Mouse (Mus musculus) hindbrain, embryonic 12.5 days (tissue): Measurements from ENCODE around the gene Cdc6. TPM values are rescaled to one million over a fixed set of nuclear protein-coding genes. Genes with fewer than 3 reads are reported as not detected.

ENCODE experiments used
- ATAC-seq: fragments of 200-750 bp; cut with Nextera tagmentation; 2 replicates; pipeline ENCODE4 v1.8.0; 2017; ENCODE audit warnings: moderate TSS enrichment; ENCODE audit not compliant: low FRiP score
- H3K27ac ChIP-seq: fragments of 300-500 bp; sonication (generic); 2 replicates; pipeline ENCODE4 v1.5.1; 2016; ENCODE audit warnings: mild to moderate bottlenecking
- H3K27me3 ChIP-seq: fragments of 300-500 bp; sonication (generic); 2 replicates; pipeline ENCODE4 v1.6.1; 2016; ENCODE audit warnings: mild to moderate bottlenecking
- H3K36me3 ChIP-seq: fragments of 300-500 bp; sonication (generic); 2 replicates; pipeline ENCODE4 v1.6.1; 2016; ENCODE audit warnings: mild to moderate bottlenecking
- H3K4me1 ChIP-seq: fragments of 300-500 bp; sonication (generic); 2 replicates; pipeline ENCODE4 v1.6.1; 2016
- H3K4me2 ChIP-seq: fragments of 300-500 bp; sonication (generic); replicated peaks from 2 replicates; pipeline ENCODE4 v1.6.1; 2016; ENCODE audit warnings: mild to moderate bottlenecking
- H3K4me3 ChIP-seq: fragments of 300-500 bp; sonication (generic); 2 replicates; pipeline ENCODE4 v1.5.1; 2016; ENCODE audit warnings: mild to moderate bottlenecking
- H3K9ac ChIP-seq: fragments of 300-500 bp; sonication (generic); 2 replicates; pipeline ENCODE4 v1.6.1; 2016; ENCODE audit warnings: mild to moderate bottlenecking, moderate library complexity
- H3K9me3 ChIP-seq: fragments of 300-500 bp; sonication (generic); replicated peaks from 2 replicates; pipeline ENCODE4 v1.6.1; 2016; ENCODE audit warnings: mild to moderate bottlenecking
- WGBS: fragments of 180-500 bp; shearing (Covaris S2); methylation state at CpG from one replicate; pipeline ENCODE4 v1.1.7; 2016; 5-methylcytosine and 5-hydroxymethylcytosine counted together
- polyA plus RNA-seq: library from polyadenylated mRNA; unstranded; fragments of >200 nt; fragmentation: Nextera tagmentation; extraction: Ambion mirVana; gene quantifications from 2 replicates; pipeline ENCODE4 v1.2.1, GENCODE M21; 2016

Cdc6 gene
- polyA plus RNA-seq, 1 experiment from 2014 or later = 20.2 TPM

- Histone ChIP-seq H3K27ac (peak overlapping the region; percentile 68), H3K4me2 (peak overlapping the region; percentile 87), H3K9ac (peak overlapping the region; percentile 49), H3K4me3 (peak overlapping the region; percentile 60), H3K4me1 (peaks cover 78% of the 10 kb centered on the region), H3K9me3 (no peaks in the 10 kb centered on the region), H3K27me3 (peaks cover 9% of the 10 kb centered on the region; the same call in 1 of the 2 replicates), H3K36me3 (no peaks in the 10 kb centered on the region)
- WGBS = 1% methylated on average over 29 of the region's 29 CpGs
- no peak for ATAC-seq
Observed at GRCm38 (mm10) chr11:98936170-98936569, 28.6 kb downstream of the Cdc6 start.

- ATAC-seq = peak; percentile 36
- Histone ChIP-seq H3K4me2 (peak overlapping the region; percentile 87), H3K4me3 (peak overlapping the region; percentile 60), H3K9me3 (no peaks in the 10 kb centered on the region), H3K9ac (peak overlapping the region; percentile 49), H3K4me1 (peaks cover 78% of the 10 kb centered on the region), H3K27me3 (peaks cover 9% of the 10 kb centered on the region; the same call in 1 of the 2 replicates), H3K36me3 (no peaks in the 10 kb centered on the region), H3K27ac (peak overlapping the region; percentile 68)
- 2% methylated on average over 17 of the region's 23 CpGs for WGBS
Observed at GRCm38 (mm10) chr11:98936606-98937409, 29.2 kb downstream of the Cdc6 start.

GRCm38 (mm10) chr11:98937410-98937913, 29.9 kb downstream of the Cdc6 start:
- Histone ChIP-seq H3K27ac (peak overlapping the region; percentile 79), H3K4me1 (peaks cover 78% of the 10 kb centered on the region), H3K9ac (peak overlapping the region; percentile 75), H3K4me2 (peak overlapping the region; percentile 87), H3K36me3 (no peaks in the 10 kb centered on the region), H3K9me3 (no peaks in the 10 kb centered on the region), H3K4me3 (peak overlapping the region; percentile 60), H3K27me3 (peaks cover 9% of the 10 kb centered on the region; the same call in 1 of the 2 replicates)
- peak; percentile 83 for ATAC-seq
- WGBS = 0% methylated on average over 37 of the region's 38 CpGs

GRCm38 (mm10) chr11:98937914-98938694, 30.5 kb downstream of the Cdc6 start:
- Histone ChIP-seq H3K36me3 (no peaks in the 10 kb centered on the region), H3K4me3 (peak overlapping the region; percentile 60), H3K9ac (peak overlapping the region; percentile 75), H3K4me1 (peaks cover 78% of the 10 kb centered on the region), H3K27ac (peak overlapping the region; percentile 79), H3K27me3 (peaks cover 9% of the 10 kb centered on the region; the same call in 1 of the 2 replicates), H3K9me3 (no peaks in the 10 kb centered on the region), H3K4me2 (peak overlapping the region; percentile 87)
- 1% methylated on average over 39 of the region's 39 CpGs for WGBS
- peak; percentile 4; the same call in 1 of the 2 replicates for ATAC-seq

GRCm38 (mm10) chr11:98938701-98939083, 31.1 kb downstream of the Cdc6 start:
- no peak for ATAC-seq
- H3K9me3 ChIP-seq = no peaks in the 10 kb centered on the region
- peak overlapping the region; percentile 79; the same call in 1 of the 2 replicates for H3K27ac ChIP-seq
- H3K4me3 ChIP-seq = peak overlapping the region; percentile 60
- peak overlapping the region; percentile 75 for H3K9ac ChIP-seq
- H3K27me3 ChIP-seq = peaks cover 9% of the 10 kb centered on the region; the same call in 1 of the 2 replicates
- 45% methylated on average over 7 of the region's 7 CpGs for WGBS
- no peaks in the 10 kb centered on the region for H3K36me3 ChIP-seq
- peaks cover 80% of the 10 kb centered on the region for H3K4me1 ChIP-seq
- peak overlapping the region; percentile 87 for H3K4me2 ChIP-seq

GRCm38 (mm10) chr11:98939084-98939952, 31.7 kb downstream of the Cdc6 start:
- Histone ChIP-seq H3K4me1 (peaks cover 86% of the 10 kb centered on the region), H3K4me3 (peak overlapping the region; percentile 60), H3K9ac (peak overlapping the region; percentile 75), H3K36me3 (no peaks in the 10 kb centered on the region), H3K9me3 (no peaks in the 10 kb centered on the region), H3K27me3 (peaks cover 9% of the 10 kb centered on the region; the same call in 1 of the 2 replicates), H3K4me2 (peak overlapping the region; percentile 87), H3K27ac (0 out of 2 replicates have a peak overlapping the region, but pooled peaks have one; percentile 90)
- WGBS = 43% methylated on average over 15 of the region's 15 CpGs
- no peak for ATAC-seq

- Histone ChIP-seq H3K27ac (peak overlapping the region; percentile 90; the same call in 1 of the 2 replicates), H3K9me3 (no peaks in the 10 kb centered on the region), H3K27me3 (peaks cover 8% of the 10 kb centered on the region; the same call in 1 of the 2 replicates), H3K4me2 (peak overlapping the region; percentile 87), H3K4me3 (peak overlapping the region; percentile 60), H3K9ac (peak overlapping the region; percentile 75; the same call in 1 of the 2 replicates), H3K4me1 (peaks cover 93% of the 10 kb centered on the region), H3K36me3 (no peaks in the 10 kb centered on the region)
- no peak for ATAC-seq
- 46% methylated on average over 11 of the region's 11 CpGs for WGBS
Observed at GRCm38 (mm10) chr11:98939953-98940641, 32.5 kb downstream of the Cdc6 start.

- peak overlapping the region; percentile 39; the same call in 1 of the 2 replicates for H3K4me3 ChIP-seq
- peak overlapping the region; percentile 90 for H3K27ac ChIP-seq
- H3K27me3 ChIP-seq = 0 out of 2 replicates have a peak, but pooled peaks cover 3% of the 10 kb centered on the region
- no peaks in the 10 kb centered on the region for H3K36me3 ChIP-seq
- H3K4me1 ChIP-seq = peaks cover 93% of the 10 kb centered on the region
- 34% methylated on average over 3 of the region's 3 CpGs for WGBS
- ATAC-seq = no peak
- peak overlapping the region; percentile 69; the same call in 1 of the 2 replicates for H3K9ac ChIP-seq
- H3K4me2 ChIP-seq = peak overlapping the region; percentile 87
- H3K9me3 ChIP-seq = no peaks in the 10 kb centered on the region
Observed at GRCm38 (mm10) chr11:98940776-98941175, 33.2 kb downstream of the Cdc6 start.

- H3K4me1 ChIP-seq = peaks cover 89% of the 10 kb centered on the region
- WGBS = 5% methylated on average over 12 of the region's 12 CpGs
- peak overlapping the region; percentile 39 for H3K4me3 ChIP-seq
- ATAC-seq = peak; percentile 4; the same call in 1 of the 2 replicates
- H3K4me2 ChIP-seq = peak overlapping the region; percentile 87
- peak overlapping the region; percentile 69 for H3K9ac ChIP-seq
- 0 out of 2 replicates have a peak, but pooled peaks cover 3% of the 10 kb centered on the region for H3K27me3 ChIP-seq
- H3K36me3 ChIP-seq = no peaks in the 10 kb centered on the region
- no peaks in the 10 kb centered on the region for H3K9me3 ChIP-seq
- H3K27ac ChIP-seq = peak overlapping the region; percentile 90
Observed at GRCm38 (mm10) chr11:98941341-98941825, 33.8 kb downstream of the Cdc6 start.

- peak overlapping the region; percentile 39 for H3K4me3 ChIP-seq
- no peaks in the 10 kb centered on the region for H3K36me3 ChIP-seq
- H3K4me1 ChIP-seq = peaks cover 84% of the 10 kb centered on the region
- peak overlapping the region; percentile 69 for H3K9ac ChIP-seq
- 4% methylated on average over 15 of the region's 15 CpGs for WGBS
- no peaks in the 10 kb centered on the region for H3K9me3 ChIP-seq
- peak; percentile 56 for ATAC-seq
- H3K4me2 ChIP-seq = peak overlapping the region; percentile 87
- H3K27ac ChIP-seq = peak overlapping the region; percentile 90
- 0 out of 2 replicates have a peak, but pooled peaks cover 3% of the 10 kb centered on the region for H3K27me3 ChIP-seq
Observed at GRCm38 (mm10) chr11:98941826-98942550, 34.4 kb downstream of the Cdc6 start.
